Mouse (Mus musculus) thymus, postnatal 4 days (tissue): ENCODE measurements at regions not wholly inside any gene's neighbourhood (a gene's known extent, or its start where the extent isn't known, plus 50 kb on each side); places are given as distances from the start of the nearest gene placed in this dataset.

ENCODE experiments used
- DNase-seq: peaks from one replicate; pipeline ENCODE4 v3.0.0; 2021

DNA sequence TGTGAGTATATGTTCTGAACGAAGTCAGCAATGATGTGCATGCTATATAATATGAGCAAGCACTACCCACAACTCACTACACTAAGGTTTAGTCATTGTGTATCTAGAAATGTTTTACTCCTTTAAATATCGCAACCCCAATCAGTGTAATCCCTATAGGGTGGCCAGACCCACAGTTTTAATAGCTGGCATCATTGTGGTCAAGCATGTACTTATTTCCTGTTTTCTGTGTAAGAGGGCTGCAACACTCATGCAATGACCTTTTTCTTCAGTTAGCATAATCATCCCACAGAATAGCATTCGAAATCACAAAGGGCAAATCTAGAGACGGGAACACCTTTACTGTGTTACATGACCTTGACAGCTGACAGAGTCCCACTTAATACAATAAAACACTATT is 333.3 kb downstream of the Insc start:
- DNase-seq: no peak

DNA sequence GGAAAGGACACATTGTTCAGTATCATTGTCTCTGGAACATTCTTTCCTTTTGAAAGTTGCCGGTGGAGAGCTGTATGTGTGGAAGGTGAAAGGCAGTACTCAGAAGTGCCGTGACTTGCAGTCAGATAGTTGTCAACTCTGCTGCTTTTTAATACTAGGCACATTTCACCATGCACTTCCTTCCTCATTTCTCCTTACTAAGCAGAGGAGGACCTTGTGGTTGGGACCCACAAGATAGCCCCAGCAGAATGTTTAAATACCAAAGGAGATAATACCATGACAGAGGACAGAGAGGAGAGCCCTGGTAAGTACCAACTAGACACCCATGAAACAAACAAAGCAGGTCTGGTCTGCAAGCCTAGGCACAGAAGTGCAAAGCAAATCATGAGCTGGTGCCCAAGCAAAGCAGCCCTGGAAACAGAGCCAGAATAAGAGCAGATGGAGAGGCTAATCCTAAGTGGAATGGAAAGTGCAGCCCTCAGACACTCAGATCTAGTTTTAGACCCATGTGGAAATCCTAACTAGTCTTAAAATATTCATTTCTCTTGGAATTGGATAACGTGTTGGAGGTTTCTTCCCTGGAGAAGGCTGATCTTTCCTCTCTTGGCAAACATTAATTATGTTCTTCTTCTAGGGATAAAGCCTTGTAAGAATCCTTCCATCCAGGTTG is 341.4 kb downstream of the Insc start:
- DNase-seq: no peak

DNA sequence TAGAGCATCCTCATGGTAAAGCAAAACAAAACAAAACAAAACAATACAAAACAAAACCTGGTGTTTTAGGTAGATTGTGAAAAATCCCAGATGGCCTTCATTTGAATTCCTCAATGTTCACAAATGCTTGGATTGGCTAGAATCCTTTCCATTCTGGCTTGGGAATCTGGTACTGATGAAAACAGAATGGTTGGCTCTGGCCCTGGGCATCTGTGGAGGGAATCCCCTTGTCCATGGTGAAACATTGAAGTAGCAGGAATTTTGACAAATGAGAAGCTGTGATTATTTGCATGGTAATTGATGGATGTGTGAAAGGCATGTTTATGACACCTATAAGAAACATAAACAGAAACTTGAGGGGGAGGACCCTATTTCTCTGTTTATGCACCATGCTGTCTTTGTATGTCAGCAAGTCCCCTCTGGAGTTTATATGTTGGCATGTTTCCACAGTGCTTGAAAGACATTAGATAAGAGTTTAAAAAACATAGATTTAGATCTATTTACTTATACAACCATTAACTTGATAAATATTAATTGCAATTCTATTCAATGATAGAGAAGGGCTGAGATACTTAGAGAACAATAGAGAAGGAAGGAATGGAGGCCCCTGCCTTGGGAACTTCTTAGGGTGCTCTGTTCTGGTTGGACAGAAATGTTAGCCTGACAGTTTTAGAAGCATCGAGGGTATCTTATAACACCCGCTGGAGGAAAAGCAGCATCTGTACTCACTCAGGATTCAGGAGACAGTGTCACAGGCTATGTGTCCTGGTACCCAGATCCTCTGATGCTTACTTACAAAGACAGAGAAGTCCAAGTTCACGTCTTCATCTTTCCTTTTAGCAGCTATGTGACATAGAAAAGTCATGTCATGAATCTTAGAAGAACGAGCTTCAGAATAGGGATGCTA is 343.3 kb downstream of the Insc start:
- DNase-seq: no peak

DNA sequence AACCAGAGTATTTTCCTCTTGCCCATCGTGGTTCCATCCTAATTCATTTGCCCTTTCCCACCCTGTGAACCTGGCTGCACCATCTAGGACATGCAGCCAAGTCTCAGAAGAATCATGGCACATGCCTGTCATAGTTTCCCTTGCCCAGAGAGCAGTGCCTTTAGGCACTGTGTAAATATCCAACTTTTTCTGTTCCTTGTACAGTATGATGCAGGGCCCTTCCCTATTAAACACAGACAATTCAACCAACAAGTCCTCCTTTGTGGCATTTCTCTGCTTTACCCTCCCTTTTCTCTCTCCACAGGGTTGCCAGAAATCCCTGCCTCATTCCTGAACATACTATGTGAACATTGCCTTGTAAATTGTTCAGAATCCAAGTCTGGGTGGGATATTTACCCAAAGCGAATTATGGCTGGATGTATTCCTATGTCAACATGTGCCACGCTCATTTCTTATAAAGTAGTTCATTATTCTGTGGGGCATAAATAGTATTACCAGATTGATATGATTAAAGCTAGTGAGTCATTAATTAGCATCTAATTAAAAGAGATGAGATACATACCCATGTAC is 349.1 kb downstream of the Insc start:
- DNase-seq: no peak

DNA sequence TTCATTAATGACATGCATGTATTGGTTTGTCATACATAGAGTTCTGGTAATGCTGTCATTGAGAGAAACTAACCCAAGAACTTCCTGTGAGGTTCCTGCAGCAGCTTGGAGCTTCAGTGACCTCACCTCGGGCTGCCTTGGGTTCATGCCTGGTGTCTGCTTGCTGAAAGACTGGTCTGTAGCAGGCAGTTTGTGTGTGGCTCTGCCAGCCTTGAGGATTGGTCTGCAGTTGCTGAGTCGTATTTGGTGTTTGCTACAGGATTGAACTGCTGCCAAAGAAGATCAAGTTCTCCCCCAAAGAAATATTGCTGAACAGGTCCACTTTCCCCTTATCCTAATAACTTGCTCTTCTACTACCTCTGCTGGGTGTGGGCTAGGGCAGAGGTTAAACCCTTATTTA is 362.5 kb downstream of the Insc start:
- no peak for DNase-seq

DNA sequence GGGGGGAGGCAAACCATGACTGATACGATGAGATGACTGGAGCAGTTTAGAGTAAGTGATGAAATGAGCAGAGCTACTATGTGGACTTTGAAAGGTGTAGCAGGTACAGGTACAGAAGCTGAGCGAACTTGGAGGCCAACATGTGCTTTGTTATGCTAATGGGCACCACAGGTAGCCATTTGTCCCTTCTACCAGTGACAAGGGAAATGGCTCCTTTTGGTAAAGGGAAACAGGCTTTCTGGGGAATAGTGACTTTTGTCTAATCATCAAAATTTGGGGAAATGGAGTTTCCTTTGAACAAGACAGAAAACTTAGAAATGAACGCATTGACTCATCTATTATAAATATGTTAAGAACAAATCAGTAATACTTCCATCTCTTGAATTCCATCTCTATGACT is 368.8 kb downstream of the Insc start:
- DNase-seq: no peak

DNA sequence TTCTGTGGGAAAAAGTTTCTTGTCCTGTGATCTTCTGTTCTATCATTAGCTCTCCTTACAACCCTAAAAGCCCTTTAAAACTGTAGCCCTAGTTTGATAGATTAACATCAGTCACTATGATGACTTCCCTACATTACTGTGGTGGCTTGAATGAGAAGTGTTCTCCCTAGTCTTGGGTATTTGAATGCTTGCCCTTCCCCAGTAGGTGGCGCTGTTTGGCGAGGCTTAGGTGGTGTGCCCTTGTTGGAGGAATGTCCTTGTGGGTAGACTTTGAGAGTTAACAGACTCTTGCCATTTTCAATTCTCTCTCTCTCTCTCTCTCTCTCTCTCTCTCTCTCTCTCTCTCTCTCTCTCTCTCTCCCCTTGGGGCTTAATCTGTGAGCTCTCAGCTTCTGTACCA is 379.8 kb downstream of the Insc start:
- no peak for DNase-seq

DNA sequence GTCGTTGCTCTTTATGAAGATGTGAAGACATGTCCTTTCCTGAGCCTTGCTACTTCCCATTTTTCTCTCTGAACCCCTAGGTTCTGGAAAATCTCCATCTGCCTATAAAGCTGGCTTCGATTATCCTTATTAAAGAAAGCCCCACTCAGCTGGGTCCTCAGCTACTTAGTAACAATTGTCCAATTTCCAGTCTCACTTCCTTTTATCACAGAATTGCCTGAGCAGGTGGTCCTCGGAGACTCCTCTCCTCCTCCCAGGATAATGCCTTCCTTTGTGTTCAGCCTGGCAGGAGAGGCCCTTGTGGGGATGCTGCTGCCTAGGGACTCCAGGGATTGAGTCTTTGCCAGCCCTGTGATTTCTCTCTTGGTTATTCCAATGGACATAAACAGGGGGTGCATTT is 385.5 kb downstream of the Insc start:
- DNase-seq: no peak

DNA sequence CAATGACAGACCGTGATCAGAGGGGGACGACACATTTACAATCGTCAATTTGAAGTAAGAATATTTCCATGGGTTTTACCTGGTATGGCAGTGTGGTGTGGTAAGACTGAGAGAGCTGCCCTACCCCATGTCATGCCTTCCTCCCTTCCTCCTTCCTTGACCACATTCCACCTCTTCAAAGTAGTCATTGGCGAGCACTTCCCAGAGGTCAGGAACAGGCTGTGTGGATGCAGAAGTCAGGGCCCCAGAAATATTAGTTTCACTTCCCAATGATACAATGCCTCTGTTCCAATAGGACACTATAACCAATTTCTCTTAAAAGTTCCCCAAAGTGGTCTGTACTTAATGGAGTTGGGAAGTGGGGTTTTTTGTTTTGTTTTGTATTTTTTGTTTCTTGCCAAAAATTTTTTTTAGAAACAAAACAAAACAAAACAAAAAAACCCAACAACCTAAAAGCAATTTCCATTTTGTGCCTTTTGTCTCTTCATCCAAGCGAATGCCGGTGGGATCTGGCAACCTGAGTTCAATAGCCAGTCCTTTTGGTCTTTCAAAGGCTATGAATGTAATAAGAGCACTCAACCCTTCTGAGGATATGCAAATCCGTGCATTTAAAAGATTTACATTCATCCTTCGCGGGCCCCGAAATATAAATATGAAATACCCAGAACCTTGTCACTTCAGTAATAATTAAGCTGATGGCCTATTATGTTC is 387.9 kb downstream of the Insc start:
- no peak for DNase-seq

DNA sequence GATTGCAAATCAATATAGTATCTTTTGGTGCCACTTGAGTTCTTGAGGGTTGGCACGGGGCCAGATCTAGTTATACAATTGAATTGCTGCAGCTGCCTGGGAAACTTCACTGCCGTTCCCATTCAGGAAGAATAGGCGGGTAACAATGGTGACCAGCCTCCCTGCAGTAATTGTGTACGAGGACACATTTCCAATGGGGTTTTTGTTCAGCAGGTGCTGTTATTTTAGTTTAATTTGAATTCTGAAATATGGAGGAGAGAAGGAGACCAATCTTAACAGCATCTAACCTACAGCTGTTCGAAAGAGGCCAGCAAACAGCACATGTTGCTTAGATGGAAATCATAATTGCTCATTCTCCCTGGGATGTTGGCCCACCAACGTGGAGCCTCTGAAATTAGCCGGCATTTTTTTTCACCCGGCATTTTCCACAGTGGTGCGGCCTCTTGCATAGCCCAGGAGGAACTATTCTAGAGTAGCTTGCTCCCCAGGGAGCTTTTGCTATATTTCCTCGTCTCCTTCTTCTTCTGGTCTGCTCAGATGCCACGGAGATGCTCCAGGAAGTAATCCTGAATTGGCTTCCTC is 388.6 kb downstream of the Insc start:
- DNase-seq: no peak

DNA sequence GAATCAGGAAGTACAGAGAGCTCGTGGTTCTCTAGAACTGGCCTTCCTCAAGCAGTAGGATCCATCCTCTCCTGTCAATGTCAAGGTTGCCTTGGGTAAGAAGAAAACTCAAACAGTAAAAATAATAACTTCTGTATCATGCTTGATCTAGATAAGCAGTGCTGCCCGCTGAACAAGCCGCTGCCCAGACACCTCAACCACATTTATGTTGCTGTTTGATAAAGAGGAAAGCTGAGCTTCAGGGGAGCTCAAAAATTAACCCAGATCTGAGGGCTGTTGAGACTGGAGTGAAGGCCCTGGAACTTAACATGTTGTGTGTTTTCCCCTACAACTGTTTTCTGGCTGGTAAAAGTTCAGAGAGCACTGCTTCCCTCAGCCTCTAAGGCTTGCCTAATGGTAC is 389.1 kb downstream of the Insc start:
- no peak for DNase-seq

DNA sequence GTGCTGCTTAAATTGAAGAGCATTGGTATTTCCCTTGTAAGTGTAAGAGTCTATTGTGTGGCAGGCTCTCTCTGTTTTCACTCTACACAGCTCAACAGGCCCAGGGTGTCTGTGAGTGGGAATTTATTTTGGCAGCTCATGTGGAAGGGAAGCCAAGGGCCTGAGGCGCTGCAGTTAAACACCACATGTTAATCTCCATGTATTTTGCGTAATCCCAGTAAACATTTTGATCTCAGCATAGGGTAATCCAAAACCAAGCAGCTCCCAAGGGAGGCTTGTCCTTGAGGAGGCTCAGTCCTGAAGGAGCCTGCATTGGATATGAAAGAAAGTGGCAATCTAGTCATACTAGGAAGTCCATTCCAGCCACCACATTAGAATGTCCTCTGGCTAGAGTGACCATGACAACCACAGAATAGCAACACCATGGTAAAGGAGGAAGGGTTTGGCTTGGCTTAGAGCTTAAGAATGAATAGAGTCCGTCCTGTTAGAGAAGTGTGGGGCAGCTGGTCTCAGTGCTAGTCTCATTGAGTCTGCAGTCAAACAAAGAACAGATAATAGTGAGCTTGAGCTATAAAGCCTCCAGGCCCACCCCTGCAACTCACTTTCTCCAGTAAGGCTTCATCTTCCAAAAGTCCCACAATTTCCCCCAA is 391.6 kb downstream of the Insc start:
- DNase-seq: no peak

DNA sequence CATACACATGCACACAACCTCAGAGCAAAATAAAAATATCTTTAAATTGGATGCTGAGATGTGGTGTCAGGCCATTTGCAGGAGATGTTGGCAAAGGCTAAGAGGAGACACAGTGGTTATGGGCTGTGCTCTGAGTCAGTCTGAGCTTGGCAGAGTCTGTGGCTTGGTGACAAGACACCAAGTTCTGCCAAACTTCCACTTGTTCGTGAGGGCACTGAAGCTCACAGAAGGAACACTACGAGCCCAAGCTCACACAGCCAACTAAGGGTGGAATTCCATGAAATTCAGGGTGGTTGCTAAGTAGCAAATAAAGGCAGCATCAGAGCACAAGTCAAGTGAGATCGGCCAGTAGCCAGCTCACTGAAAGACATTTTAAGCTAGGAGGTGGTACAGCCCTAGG is 396.8 kb downstream of the Insc start:
- DNase-seq: no peak

DNA sequence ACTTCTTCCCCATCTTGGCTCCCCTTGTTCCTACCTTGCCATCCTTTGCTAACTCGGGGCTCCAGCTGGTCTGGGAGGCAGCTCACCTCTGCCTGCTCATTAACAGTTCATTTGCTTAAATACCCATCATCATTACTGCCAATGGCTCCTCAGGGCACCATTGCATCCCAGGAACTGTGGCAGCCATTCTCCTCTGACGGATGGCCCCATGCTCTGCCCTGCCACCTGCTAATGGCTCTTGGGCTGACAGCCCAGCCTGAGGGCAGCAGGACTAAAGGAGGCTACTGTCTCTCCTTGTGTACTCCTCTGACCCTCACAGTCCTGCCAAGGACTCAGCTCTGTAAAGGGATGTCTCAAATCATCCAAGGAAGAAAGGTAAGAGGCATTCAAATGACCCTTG is 398.7 kb downstream of the Insc start:
- no peak for DNase-seq

DNA sequence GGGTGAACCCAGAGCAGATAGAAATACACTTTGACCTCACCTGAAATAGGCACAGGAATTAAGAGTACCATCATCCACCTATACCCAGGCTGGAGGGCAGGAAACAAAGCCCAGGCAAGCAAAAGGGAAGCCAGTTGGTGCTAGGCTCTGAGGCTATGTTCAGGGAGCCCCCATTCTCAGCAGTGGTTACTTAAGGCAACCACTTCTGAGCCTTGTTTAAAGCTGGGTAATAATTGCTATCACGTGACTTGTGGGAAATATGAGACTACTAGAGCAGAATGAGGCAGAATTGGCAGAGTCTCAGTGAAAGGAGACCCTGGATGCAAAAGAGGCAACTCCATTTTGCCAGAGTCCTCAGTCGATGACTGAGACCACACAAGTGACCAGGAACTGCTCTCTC is 401.5 kb downstream of the Insc start:
- no peak for DNase-seq

DNA sequence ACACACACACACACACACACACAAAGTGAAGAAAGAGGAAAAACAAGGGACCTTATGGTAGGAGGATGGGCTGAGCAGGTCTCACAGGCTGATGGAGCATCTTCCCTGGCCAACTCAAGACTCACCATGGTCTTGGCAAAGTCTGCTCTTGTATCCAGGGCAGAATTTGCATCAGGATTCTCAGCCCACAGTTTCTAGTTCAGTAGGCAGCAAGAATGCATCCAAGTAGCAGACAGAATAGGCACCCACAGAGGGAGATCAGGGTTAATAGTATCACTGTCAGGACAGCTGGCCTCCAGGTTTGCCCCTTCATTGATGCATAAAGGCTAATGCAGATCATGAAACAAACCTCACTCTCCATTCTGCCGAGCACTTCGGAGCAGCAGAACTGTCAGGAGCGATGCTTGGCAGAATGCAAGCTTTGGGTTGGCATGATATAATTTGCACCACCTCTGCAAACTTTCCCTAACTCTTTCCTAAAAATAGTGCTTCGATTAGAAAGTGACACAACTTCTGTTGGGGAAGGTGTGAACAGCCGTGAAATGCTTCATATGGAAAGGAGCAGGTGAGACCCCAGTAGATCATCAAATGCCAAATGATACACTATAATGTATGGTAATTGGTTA is 404.0 kb downstream of the Insc start:
- no peak for DNase-seq

DNA sequence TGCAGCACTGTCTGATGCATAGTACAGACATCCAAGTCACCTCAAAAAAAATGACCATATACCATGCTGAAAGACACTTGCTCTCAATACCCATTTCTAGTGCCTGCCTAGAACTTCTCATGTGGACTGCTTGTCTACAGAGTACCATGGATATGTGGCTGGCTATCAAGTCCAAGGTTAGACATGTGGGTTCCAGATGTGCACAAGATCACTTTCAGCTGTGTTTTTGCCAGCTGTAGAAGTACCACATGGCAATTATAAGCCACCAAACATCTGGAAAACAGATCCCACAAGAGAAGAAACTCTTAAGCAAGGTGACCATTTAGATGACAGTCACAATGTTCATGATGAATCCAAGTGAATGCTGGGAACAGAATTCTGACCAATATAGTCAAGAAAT is 409.8 kb downstream of the Insc start:
- no peak for DNase-seq

DNA sequence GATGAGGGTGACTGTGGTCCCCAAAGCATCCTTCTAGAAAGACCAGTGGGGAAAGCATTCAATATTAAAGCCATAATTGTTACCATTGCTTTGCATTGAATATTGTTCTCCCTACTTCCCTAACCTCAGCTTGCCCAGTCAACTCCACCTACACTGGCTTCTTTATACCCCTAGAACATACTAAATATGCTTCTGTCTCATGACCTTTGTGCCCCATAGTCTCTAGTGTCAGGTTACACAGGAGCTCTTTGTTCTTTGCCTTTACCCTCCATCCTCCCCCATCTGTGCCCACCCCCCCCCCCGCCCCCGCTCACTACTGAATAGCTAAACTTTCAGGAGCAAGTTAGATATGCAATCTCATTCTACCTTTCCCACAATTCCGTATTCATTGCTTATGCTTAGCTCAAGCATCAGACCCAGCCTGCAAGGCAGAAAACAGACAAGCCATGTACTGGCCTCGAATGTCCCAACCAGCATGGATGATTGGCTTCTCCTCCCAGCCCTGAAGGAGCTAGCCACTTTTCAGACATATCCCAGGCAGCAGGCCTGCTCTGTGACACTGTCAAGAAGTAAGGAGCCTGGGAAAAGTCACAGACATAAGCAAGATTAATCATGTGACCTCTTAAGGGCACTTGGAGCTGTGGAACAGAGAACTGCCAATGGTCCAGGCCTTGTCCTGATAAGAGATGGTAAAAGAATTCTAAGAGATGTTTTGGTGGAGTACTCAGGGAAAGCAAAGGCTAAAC is 410.4 kb downstream of the Insc start:
- DNase-seq: no peak

DNA sequence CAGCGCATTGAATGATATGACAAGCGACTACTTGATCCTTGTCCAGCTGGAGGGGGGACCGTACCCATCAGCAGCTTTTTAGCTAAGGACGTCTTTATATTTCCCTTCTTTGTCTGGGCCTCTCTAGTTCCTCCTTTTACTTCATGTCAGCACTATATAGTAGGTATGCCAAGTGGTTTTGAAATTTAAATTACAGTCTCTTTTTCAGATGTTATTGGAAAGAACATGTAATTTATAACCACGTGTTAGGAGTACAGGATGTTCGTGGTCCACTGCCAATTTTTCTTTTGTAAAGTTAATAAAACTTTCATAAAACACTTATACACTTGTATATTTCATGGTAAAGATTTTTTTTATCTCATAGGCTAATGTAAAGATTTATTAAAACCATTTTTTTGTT is 426.5 kb downstream of the Insc start:
- no peak for DNase-seq

DNA sequence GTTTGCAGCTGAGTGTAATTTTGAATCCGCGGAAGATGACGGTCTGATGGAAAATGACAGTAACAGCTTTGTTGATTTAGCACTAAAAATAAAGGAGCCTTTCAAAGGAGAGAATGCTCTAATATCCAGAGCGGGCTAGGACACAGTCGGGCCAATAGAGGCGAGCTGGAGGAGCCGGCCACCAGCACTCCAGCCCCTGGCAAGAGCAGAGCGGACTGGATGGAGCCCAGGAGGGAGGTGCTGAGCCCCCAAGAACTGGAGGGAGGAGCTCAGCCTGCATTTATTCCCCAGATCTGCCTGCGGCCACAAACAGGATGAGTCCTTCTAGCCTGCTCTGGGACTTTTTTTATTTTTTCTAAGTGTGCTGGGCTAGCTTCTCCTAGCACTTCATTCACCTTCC is 426.9 kb downstream of the Insc start:
- DNase-seq: no peak

DNA sequence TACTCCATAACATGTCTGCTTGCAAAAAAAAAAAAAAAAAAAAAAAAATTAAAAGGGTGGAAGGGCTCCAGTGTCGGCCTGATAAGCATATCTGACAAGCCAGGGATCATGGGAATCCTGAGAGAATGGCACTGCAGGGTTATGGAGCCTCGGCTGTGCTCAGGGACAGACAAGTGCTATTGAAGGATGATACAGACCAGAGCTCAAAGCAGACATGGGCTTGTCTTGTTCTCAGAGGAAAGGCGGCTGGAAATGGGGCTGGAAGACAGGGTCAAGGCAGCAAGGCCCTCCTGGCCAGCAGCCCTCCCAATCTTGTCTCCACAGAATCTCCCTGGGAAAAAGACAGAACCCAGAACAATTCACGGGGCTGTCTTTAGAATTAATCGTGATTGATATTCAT is 449.0 kb downstream of the Insc start:
- DNase-seq: no peak
